Mouse (Mus musculus) heart, postnatal 10 days (tissue): ENCODE data around the gene Gm5269. TPM values are rescaled to one million over a fixed set of nuclear protein-coding genes. Genes with fewer than 3 reads are reported as not detected.

Source experiments
- DNase-seq, 2 experiments: peaks; one replicate each; pipeline ENCODE4 v3.0.0; 2021
- intact Hi-C: fragments of 180-260 bp; cut with DNase I; formaldehyde crosslinking; loops from one replicate; pipeline ENCODE4 v1.15.1; 2025
- total RNA-seq, 2 experiments: library from RNA; stranded (reverse); gene quantifications; 2 replicates each; pipeline ENCODE4 v1.2.3; 2021

Gene Gm5269
- total RNA-seq, 2 experiments from 2014 or later, result not detected

DNA sequence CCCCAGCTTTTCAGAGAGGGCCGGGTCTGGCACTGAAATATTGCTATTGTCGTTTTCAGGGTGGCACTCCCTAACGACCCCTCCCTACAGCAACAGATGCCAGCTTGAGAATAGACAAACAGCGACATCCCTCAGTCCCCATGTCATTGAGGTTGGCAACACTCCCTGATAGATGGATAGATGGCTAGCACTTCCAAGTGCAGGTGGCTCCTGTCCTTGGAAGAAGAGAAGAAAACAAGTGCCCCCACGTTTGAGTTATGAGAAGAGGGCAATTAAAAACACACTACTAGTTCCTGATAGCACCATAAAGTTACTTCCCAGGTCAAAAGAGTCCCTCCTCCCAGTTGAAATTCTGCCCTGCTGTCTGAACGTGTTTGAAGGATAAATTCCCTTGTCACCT is 8.0 kb downstream of the Gm5269 start:
- intact Hi-C loops, result no loop called here
- no peak for DNase-seq

DNA sequence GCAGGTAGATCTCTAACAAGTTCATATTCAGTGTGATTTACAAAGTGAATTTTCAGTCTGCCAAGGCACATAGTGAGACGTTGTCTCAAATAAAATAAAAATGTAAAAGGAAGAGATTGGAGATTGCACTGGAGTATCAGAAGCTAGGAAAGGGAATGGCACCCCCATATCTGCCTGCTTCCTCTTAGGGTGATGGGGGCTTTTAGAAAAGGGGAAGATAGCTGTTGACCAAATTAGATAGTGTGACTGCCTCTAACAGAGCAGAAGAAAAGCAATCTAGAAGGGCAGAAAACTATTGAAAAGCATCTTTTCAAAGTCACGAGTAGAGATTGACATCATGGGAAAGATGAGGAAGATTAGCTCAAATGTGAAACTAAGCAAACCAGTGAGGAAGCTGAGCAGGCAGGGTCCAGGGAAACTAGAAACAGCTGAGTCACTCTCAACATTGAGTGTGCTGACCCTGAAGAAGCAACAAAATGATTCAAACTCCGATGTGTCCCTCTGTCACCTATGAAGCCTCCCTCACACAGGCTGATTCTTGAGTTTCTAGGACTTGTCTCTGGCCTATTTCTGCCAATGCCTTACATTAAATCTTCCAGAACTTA is 8.7 kb downstream of the Gm5269 start:
- intact Hi-C loops, result no loop called here
- no peak for DNase-seq

DNA sequence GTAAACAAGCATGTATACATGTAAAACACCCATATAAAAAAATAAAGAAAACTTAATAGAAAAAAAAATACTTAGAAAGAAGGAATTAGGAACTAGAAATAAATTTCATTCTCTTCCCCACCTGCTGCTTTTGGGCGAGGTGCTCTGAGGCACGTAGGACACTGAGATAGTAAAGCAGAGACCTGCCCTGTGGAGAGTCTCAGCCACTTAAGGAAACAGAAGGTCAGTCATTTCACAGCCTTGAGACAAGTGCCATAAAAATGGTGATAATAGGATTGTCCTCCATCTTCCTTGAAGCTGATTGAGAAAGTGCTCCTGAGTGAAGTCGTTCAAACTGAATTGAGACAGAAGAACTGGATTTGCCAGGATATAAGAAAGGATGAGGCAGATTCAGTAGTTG is 12.6 kb downstream of the Gm5269 start:
- intact Hi-C loops, result no loop called here
- DNase-seq, result no peak

DNA sequence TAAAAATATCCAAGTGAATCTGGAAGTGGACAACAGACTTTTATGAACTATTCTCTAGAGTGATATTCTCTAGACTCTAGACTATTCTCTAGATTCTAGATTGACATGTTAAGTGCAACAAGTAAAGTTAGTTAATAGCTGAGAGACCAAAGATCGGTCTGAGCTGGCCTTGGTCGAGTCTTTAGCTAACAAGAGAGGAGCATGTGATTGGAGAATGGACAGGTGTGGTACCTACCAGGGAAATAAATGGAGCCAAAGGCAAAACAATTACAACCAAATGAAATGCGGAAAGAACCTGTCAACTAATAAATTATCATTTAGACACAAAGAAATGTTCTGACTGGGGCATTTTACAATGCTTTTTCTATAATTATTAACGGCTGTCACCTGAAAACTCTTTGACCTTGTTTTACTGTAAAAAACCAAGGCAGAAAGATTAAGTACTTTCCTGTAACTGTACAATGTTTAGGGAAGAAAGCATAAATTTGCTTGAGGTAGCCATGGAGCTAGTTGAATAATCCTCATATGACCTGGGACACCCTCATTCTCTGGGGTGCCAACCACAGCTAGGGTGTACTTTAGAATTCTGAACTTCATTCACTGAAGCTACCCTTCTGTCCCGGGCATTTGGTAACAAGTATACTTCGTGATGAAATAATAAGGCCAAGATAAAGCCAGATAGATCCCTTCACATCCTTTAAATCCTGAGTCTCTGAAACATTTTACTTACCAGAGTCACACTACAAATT is 13.4 kb downstream of the Gm5269 start:
- no peak for DNase-seq
- intact Hi-C loops, result no loop called here

DNA sequence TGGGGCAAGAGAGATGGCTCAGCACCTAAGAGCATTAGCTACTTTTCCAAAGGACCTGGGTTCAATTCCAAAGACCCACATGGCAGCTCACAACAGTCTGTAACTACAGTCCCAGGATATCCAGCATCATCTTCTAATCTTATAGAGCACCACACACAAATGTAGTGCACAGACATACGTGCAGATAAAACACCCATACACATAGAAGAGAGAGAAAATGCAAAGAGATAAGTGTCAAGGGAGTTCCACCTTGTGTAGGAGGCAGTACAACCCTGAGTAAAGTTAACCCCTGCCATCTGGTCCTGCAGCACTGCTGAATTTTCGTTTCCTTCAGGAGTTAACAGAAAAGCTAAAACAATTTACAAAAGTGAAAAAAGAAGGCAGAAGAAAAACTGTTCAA is 14.4 kb downstream of the Gm5269 start:
- DNase-seq, result no peak
- intact Hi-C loops, result no loop called here

DNA sequence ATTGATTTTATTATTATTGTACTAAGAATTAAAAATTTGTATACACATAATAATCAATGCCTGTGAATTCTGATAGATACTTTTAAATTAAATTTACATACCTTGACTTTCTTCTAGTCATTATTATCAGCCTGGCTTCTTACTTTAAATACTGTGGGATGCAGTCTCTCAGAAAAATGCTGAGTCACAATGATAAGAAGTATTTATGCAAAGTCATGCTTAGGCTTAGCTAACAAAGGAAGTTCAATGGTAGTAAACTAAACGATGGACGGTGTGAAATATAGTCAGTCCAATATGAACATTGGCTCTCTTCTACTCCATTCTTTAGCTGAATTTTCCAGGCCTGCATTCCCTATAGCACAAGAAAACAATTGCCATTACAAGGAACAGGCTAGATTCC is 16.8 kb downstream of the Gm5269 start:
- no peak for DNase-seq
- intact Hi-C loops, result no loop called here

DNA sequence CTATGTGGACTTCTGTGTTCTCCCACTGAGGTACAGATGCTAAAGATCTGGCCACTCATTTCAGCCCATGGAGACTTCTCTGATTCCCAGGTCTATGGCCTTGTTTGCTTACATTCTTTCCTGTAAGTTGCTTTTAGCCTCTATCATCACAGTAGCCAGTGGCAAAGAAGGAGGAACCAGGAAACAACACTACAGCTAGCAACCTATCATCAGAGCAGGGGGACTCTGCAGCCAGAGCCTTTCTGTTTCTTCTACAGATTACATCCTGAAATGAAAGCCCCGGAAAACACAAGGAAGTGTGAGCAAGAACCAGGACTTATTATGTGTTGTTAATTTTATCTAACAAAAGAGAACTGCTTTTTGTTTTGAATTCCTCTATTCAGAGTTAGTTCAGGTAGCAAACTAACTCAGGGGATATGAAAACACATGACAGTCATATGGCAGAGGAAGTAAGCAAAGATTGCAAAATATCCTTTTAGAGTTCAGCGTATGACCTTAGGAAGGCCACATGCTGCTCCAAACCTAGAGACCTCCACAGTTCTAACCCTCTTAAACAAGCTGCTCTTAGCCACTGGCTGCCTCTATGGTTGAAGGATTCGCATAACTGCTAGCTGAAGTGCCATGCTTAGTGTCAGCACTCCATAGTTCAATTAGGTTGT is 21.5 kb downstream of the Gm5269 start:
- DNase-seq, result no peak
- intact Hi-C loops, result no loop called here

DNA sequence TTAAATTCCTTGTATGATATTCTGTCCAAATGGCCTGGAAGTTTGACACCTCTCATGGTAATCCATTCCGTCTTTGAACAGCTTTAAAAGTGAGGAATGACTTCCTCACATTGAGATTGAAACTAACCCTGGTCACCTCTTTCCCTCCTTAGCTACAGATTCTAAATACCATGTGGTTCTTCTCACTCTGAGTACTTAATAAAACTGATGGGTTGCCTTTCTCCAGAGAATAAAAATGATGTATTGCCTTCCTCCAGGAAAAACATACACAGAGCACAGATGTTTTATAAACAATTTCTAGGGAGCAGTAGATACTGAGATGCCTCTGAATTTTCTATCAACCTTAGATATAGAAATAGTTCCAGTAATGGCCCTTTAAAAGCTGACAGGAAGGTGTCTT is 22.0 kb downstream of the Gm5269 start:
- intact Hi-C loops, result no loop called here
- DNase-seq, result no peak

DNA sequence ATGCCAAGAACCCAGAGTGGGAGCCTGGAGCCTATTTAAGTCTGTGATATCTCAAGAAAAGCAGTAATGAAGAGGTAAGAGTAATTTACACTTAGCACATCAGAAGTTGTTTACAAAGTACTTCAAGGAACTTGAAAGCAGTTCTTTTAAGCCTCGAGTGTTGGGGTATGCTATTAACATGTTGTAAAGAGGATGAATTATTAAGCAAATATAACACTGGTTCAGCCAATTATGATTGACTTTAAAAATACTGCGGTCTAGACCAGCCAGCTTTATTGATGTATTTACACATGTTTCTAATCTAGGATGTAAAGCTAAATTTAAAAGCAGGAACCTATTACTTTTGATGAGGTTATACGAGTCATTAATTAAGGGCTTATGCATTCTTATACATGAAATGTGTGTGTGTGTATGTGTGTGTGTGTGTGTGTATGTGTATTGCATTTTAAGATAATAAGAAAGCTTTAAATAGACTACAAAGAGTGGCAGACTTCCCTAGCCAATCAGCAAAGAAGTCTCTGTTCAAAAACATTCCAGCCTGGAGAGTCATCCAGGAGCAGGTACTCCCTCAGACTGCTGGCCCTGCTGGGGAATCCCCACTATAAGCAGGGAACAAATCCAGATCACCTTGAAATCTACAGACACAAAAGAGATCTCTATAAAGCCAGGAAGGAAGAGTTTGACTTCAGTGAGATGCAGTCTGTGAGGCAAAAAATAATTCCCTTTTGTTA is 23.6 kb downstream of the Gm5269 start:
- DNase-seq, result no peak
- intact Hi-C loops, result loop anchor here (2.0 kb wide), 1 partner anchor 60 kb away; the partner anchor contains the start of gene Slc40a1

DNA sequence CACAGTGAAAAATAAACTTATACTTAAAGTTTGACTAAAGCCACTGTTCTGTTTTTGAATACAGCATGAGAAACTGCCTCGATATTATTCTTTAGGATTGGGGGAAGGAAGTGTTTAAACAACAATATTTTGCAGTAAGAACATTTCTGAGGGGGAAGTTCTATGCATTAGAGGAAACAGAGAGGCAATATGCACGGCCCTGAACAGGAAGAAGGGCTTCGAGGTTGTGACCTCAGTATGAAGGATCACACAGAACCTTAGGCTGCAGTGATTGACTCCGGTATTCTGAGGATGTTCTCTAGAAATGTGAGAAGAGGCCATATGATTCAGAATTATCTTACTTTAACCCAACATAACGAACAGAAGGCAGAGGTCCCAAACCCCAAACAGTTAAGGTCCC is 24.3 kb downstream of the Gm5269 start:
- no peak for DNase-seq
- intact Hi-C loops, result loop anchor here (2.0 kb wide), 1 partner anchor 61 kb away; the partner anchor contains the start of gene Slc40a1

DNA sequence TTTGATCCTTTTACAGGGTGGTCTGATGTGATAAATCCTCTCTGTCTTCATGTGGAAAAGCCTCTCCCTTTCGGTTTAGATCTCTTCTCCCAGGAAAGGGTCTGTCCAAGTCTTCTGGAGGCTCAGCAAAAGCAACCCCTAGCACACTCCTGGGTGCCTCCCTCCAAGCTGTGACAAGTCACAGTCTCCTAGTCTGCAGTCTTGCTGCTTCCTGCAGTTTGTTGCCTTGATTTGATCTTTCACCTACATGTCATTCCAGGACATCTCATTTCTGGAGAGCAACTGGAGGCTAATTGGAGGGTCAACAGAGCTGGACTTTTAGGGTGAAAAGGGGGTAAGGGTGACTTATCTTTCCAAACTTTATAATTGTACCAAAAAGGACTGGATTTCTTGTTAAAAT is 24.8 kb downstream of the Gm5269 start:
- peak; percentile 26 to 44 for DNase-seq
- intact Hi-C loops, result no loop called here

DNA sequence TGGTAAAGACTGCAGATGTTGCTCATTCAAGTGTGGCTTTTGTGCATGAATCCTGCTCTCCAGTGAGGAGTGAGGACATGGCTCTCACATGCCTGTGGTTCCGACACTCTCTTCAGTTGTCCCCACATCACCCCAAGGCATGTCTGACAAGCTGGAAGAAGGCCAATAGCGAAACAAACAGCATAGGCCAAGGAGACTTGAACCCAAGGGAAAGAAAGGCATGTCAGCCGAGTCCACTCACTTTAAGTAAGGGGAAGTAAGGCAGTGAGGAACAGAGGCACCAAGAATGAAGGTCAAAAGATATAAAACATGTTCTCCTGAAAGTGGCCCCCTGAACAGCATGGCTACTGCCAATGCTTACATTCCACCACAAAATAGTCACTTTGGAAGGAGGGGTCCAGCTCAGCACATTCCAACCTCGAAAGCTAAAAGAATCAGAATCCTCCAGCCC is 25.5 kb downstream of the Gm5269 start:
- DNase-seq, result peak; percentile 74
- intact Hi-C loops, result no loop called here

DNA sequence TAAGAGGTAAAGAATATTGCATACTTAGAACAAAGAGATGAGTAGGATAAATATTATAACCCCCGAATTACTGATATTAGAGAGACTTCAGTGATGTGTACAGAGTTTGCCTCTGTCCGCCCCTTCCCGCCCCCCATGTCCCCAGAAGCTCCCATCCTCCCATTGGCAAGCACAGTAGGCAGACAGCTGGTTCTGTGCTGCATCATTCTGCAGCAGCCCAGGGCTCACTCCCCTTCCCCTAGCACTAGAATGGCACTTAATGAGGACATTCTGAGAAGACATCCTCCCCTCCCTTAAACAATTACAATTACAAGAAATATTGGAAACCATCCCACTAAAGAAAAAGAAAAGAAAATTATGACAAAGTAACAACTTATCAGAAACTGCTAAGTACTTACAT is 26.4 kb downstream of the Gm5269 start:
- DNase-seq, result peak in 1 of 2 experiments; percentile 45
- intact Hi-C loops, result no loop called here

DNA sequence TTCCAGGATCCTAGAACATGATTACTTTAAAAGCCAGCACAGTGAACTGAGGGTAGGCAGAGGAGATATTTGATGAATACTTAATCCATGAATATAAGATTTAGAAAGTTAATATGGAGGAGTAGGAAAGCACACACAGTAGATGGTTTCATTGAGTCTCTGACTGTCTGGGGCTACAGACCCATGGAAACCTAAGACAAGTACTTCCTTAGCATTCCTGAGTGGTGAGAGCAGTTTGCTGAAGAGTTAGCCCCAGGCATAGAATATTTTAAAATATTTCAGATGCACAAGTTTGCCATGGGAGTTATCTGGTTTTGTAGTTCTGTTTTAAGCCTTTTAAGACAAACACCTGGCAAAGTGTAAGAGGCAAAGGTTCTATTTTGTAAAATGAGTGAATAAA is 28.9 kb downstream of the Gm5269 start:
- intact Hi-C loops, result no loop called here
- no peak for DNase-seq

DNA sequence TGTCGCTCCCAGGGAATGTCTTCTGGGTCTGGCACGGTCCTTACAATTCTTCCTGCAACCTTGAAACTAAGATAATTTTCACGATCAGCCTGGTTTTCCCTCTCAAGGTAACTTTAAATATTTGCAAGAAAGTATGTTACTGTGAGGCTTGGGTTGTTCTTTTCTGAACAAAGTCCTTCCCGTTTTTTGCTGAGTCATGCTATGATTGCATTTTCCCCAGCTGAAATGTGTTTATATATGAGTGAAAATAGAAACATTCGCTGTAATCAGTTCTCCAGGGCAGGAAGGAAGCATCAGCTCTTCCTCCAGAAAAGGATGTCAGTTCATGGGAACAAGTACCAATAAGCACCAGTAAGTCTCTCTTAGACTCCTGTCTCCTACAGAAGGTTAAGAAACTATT is 29.7 kb downstream of the Gm5269 start:
- DNase-seq, result peak in 1 of 2 experiments; percentile 25
- intact Hi-C loops, result no loop called here

DNA sequence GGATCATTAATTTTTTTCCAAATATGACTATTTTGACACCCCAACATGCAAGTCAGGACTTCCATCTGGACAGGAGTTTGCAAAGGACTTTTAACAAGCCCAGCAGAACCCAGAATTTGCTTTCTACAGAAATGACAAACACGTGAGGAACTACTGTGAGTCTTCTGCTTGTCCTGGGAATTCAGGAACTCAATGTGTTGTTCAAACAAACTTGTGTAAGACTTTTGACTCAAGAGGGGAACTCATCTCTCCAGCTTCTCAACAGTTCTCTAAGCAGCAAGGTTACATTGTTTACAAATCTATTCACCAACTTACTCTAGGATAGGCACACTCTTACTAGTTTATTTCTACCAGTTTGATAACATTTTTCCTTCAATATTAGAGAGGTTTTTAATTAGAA is 32.0 kb downstream of the Gm5269 start:
- no peak for DNase-seq
- intact Hi-C loops, result no loop called here

DNA sequence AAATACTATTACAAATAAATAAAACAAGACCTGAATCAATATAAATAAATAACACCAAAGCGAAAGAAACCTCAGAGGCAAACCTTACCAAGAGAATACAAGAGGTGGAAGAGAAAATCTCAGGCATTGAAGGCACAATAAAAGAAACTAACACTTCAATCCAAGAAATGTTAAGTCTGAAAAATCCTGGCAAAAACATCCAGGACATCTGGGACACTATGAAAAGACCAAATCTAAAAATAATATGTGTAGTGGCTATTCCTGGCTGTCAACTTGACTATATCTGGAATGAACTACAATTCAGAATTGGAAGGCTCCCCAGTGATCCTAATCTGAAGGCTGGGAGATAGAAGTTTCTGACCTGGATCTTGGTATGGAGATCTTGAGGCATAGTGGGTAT is 44.6 kb downstream of the Gm5269 start:
- DNase-seq, result no peak
- intact Hi-C loops, result no loop called here
